Mouse (Mus musculus) hindbrain, embryonic 15.5 days (tissue): ENCODE measurements around the gene Ttc29. TPM values are rescaled to one million over a fixed set of nuclear protein-coding genes. Genes with fewer than 3 reads are reported as not detected.

Experiments
- ATAC-seq: fragments of 200-750 bp; cut with Nextera tagmentation; 2 replicates; pipeline ENCODE4 v1.8.0; 2017; ENCODE audit warnings: low read depth, moderate number of reproducible peaks, moderate TSS enrichment; ENCODE audit not compliant: low FRiP score
- H3K27ac ChIP-seq: fragments of 300-500 bp; sonication (generic); replicated peaks from 2 replicates; pipeline ENCODE4 v1.5.1; 2015; ENCODE audit warnings: mild to moderate bottlenecking, inconsistent platforms
- H3K27me3 ChIP-seq: fragments of 300-500 bp; sonication (generic); 2 replicates; pipeline ENCODE4 v1.6.1; 2015; ENCODE audit warnings: control low read depth, inconsistent platforms
- H3K36me3 ChIP-seq: fragments of 300-500 bp; sonication (generic); 2 replicates; pipeline ENCODE4 v1.6.1; 2015; ENCODE audit warnings: control low read depth, inconsistent platforms
- H3K4me1 ChIP-seq: fragments of 300-500 bp; sonication (generic); replicated peaks from 2 replicates; pipeline ENCODE4 v1.6.1; 2015; ENCODE audit warnings: control low read depth, inconsistent platforms
- H3K4me2 ChIP-seq: fragments of 300-500 bp; sonication (generic); 2 replicates; pipeline ENCODE4 v1.6.1; 2015; ENCODE audit warnings: moderate library complexity, mild to moderate bottlenecking, inconsistent platforms
- H3K4me3 ChIP-seq: fragments of 300-500 bp; sonication (generic); 2 replicates; pipeline ENCODE4 v1.5.1; 2015; ENCODE audit warnings: mild to moderate bottlenecking, inconsistent platforms
- H3K9ac ChIP-seq: fragments of 300-500 bp; sonication (generic); 2 replicates; pipeline ENCODE4 v1.6.1; 2015; ENCODE audit warnings: inconsistent platforms
- H3K9me3 ChIP-seq: fragments of 300-500 bp; sonication (generic); 2 replicates; pipeline ENCODE4 v1.6.1; 2016; ENCODE audit warnings: control low read depth, inconsistent platforms
- WGBS: fragments of 180-500 bp; shearing (Covaris S2); methylation state at CpG from one replicate; pipeline ENCODE4 v1.1.7; 2015; 5-methylcytosine and 5-hydroxymethylcytosine counted together
- polyA plus RNA-seq: library from polyadenylated mRNA; unstranded; fragments of >200 nt; fragmentation: Nextera tagmentation; extraction: Ambion mirVana; gene quantifications from 2 replicates; pipeline ENCODE4 v1.2.1, GENCODE M21; 2015

The Ttc29 gene
- polyA plus RNA-seq, 1 experiment from 2014 or later = 1.2 TPM

DNA sequence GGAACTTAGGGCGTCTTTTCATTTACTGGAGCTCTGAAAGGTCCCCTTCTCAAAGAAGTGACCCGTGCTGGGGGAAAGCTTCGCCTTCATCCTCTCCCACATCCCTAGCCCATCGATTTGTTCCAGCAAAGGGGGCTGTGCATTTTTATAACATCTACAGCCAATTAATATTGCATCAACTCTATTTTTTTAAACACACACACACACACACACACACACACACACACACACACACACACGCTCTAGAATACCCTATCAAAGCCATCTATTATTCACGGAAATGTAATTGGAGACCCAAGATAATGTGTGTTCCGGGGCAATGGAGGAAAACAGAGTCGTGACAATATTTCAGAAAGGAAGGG, 214.7 kb downstream of the Ttc29 start:
- no peaks in the 10 kb centered on the region for H3K36me3 ChIP-seq
- H3K4me1 ChIP-seq = peaks cover 13% of the 10 kb centered on the region
- 0 out of 2 replicates have a peak, but pooled peaks have one; percentile 20 for ATAC-seq
- H3K9me3 ChIP-seq = no peaks in the 10 kb centered on the region
- WGBS = under 1% methylated on average over 8 of the region's 8 CpGs
- no peak overlapping the region for H3K9ac ChIP-seq
- H3K27ac ChIP-seq = peak overlapping the region; percentile 27; the same call in 1 of the 2 replicates
- peak overlapping the region; percentile 7 for H3K4me3 ChIP-seq
- H3K27me3 ChIP-seq = peaks cover 77% of the 10 kb centered on the region
- peak overlapping the region; percentile 43 for H3K4me2 ChIP-seq

DNA sequence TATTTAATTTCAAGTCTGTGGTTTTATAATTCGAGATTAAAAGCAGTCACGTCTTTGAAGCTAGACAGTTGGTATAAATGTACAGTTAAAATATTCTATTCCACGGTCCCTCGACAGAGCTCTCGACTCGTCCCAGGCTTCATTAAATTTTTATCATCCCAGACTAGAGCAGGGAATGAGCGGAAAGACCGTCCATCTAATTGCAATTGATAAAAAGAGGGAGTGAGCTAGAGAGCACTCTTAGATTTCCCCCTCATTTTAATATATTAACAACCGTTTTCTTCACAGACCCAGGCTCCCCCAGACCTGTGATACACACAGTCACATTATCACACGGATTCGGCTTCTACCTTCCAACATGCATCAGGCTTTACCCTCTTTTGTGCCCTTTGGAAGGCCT, 215.1 kb downstream of the Ttc29 start:
- Histone ChIP-seq H3K4me2 (peak overlapping the region; percentile 43), H3K27ac (no peak overlapping the region), H3K4me3 (no peak overlapping the region), H3K27me3 (peaks cover 75% of the 10 kb centered on the region), H3K9ac (no peak overlapping the region), H3K36me3 (no peaks in the 10 kb centered on the region), H3K4me1 (peaks cover 13% of the 10 kb centered on the region), H3K9me3 (no peaks in the 10 kb centered on the region)
- ATAC-seq = peak; percentile 50; the same call in 1 of the 2 replicates
- 2% methylated on average over 11 of the region's 11 CpGs for WGBS

DNA sequence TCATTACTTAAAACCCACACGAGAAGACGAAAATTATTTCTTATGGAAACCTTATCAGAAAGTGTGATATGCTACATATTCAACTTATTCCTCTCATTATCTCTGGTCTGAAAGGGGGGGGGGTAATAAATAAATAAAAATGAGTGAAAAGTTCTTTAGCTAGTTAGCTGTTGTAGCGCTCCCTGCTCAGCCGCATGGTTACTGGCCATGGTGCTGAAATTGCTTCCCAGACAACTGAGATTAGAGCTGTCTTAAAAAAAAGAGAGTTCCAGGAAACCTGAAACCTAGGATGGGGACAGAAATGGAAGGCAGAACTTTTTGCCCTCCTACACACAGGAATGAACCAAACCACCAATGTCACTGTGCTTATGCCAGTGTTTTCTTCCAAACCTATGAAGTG, 218.3 kb downstream of the Ttc29 start:
- Histone ChIP-seq H3K36me3 (no peaks in the 10 kb centered on the region), H3K27me3 (peaks cover 71% of the 10 kb centered on the region), H3K4me1 (peaks cover 34% of the 10 kb centered on the region), H3K9ac (no peak overlapping the region), H3K9me3 (no peaks in the 10 kb centered on the region), H3K27ac (no peak overlapping the region), H3K4me3 (0 out of 2 replicates have a peak overlapping the region, but pooled peaks have one; percentile 6), H3K4me2 (0 out of 2 replicates have a peak overlapping the region, but pooled peaks have one; percentile 17)
- 9% methylated on average over 4 of the region's 4 CpGs for WGBS
- no peak for ATAC-seq

DNA sequence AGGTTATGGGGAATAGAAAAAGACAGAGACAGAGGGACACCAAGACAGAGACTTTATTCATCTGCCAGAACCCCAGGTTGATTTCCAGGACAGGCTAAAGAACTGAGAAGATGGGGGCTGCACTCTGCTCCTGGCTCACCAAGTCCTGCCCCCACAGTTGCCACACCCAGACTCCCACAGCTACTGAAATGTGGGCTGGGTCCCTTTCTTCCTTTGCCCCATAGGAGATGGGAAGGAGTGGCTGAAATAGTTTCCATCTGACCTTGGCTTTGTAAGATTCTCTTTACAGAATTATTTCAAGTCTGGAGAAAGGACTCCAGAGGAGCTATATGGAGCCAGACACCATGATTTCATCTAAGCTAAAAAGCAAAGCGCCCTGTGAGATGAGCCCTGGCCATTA, 219.4 kb downstream of the Ttc29 start:
- WGBS = 17% methylated on average over 1 of the region's 1 CpGs
- Histone ChIP-seq H3K27ac (no peak overlapping the region), H3K9ac (no peak overlapping the region), H3K4me1 (peaks cover 35% of the 10 kb centered on the region), H3K4me2 (no peak overlapping the region), H3K9me3 (no peaks in the 10 kb centered on the region), H3K4me3 (peak overlapping the region; percentile 14), H3K36me3 (no peaks in the 10 kb centered on the region), H3K27me3 (peaks cover 72% of the 10 kb centered on the region)
- no peak for ATAC-seq

DNA sequence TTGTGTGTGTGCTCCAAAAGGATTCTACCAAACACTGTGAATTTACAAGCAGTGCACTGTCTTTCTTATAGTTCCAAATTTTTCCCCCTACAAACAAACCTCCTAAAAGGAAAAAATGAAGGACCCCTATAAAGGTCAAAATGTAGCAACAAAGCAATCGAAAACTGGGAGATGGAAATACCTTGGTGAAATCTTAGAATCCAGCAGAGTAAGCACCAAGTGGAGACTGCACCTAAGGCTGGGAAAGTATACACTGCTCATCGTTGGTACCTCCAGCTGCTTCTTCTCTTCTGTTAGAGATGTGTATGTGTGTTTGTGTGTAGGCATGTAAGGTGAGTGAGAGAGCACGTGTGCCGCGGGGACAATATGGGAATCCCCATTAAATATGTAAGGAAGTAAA, 220.2 kb downstream of the Ttc29 start:
- H3K27ac ChIP-seq = no peak overlapping the region
- H3K36me3 ChIP-seq = no peaks in the 10 kb centered on the region
- no peak for ATAC-seq
- 10% methylated on average over 5 of the region's 5 CpGs for WGBS
- no peak overlapping the region for H3K9ac ChIP-seq
- H3K4me2 ChIP-seq = no peak overlapping the region
- peaks cover 76% of the 10 kb centered on the region for H3K27me3 ChIP-seq
- peaks cover 41% of the 10 kb centered on the region for H3K4me1 ChIP-seq
- H3K9me3 ChIP-seq = no peaks in the 10 kb centered on the region
- H3K4me3 ChIP-seq = peak overlapping the region; percentile 46; the same call in 1 of the 2 replicates

DNA sequence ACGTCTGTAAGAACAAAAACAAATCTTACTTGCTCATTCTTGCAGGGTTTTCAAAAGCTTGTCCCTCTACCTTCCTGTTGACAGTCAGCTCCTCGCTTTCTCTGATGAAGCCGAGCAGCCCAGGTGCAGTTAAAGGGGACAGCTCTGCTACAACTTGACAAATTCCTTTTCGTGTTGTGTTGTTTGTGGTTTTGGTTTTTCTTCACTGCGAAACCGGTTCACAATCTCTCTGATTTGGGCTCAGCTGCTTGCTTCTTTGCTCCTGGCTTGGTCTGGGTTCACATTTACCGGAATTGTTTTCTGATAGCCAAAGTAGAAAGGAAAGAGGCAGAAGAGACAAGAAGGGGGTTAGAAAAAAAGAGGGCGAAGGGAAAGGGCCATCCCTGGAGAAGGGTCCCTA, 221.2 kb downstream of the Ttc29 start:
- no peak for ATAC-seq
- no peak overlapping the region for H3K9ac ChIP-seq
- WGBS = 2% methylated on average over 8 of the region's 8 CpGs
- no peaks in the 10 kb centered on the region for H3K9me3 ChIP-seq
- no peaks in the 10 kb centered on the region for H3K36me3 ChIP-seq
- peak overlapping the region; percentile 92 for H3K4me2 ChIP-seq
- H3K4me1 ChIP-seq = peaks cover 42% of the 10 kb centered on the region
- peak overlapping the region; percentile 48 for H3K27ac ChIP-seq
- peaks cover 77% of the 10 kb centered on the region for H3K27me3 ChIP-seq
- H3K4me3 ChIP-seq = peak overlapping the region; percentile 46

DNA sequence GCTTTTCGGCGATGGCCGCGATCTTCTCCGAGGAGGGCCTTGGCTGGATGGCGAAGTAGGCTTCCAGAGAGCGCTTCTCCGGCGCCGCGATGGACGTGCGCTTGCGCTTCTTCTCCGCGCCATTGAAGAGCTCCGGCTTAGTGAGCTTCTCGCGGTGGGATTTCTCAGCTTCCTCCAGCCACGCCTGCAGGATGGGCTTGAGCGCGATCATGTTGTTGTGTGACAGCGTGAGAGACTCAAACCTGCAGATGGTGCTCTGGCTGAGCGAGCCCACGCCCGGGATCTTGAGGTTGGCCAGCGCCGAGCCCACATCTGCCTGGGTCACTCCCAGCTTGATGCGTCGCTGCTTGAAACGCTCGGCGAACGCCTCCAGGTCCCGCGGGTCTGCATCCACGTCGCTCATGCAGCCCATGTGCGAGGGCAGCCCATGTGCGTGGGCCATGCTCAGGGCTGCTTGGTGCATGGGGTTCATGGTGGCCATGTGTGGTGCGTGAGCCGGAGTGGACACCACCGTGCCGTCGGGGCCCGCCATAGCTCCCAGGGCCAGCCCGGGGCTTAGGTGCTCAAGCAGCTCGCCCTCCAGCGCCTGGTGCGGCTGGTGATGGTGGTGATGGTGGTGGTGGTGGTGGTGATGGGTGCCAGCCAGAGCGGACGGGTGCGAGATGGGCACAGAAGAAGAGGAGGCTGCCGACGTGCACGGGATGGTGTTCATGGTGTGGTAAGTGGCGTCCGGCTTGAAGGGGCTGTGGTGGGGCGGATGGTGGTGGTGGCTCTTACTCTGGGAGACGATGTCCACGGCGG, 221.9 kb downstream of the Ttc29 start:
- Histone ChIP-seq H3K4me2 (peak overlapping the region; percentile 92), H3K4me3 (peak overlapping the region; percentile 46), H3K9ac (no peak overlapping the region), H3K4me1 (peaks cover 42% of the 10 kb centered on the region), H3K36me3 (no peaks in the 10 kb centered on the region), H3K9me3 (no peaks in the 10 kb centered on the region), H3K27me3 (peaks cover 76% of the 10 kb centered on the region), H3K27ac (peak overlapping the region; percentile 48)
- peak; percentile 20; the same call in 1 of the 2 replicates for ATAC-seq
- under 1% methylated on average over 62 of the region's 62 CpGs for WGBS

DNA sequence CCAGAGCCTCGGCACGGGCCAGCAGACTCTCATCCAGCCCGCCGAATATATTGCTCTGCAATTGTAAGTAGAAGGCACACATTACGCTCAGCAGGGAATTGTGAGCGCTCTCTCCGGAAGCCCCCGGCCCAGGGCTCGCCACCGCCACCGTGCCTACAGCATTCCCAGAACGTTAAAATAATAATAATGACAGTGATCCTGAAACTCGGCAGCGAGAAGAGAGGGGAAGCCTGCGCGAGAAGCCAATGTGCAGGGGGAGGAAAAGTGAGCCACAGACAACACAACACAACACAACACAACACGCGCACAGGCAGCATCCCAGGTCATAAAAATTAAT, 222.5 kb downstream of the Ttc29 start:
- WGBS = under 1% methylated on average over 18 of the region's 18 CpGs
- no peak for ATAC-seq
- H3K4me2 ChIP-seq = peak overlapping the region; percentile 92

DNA sequence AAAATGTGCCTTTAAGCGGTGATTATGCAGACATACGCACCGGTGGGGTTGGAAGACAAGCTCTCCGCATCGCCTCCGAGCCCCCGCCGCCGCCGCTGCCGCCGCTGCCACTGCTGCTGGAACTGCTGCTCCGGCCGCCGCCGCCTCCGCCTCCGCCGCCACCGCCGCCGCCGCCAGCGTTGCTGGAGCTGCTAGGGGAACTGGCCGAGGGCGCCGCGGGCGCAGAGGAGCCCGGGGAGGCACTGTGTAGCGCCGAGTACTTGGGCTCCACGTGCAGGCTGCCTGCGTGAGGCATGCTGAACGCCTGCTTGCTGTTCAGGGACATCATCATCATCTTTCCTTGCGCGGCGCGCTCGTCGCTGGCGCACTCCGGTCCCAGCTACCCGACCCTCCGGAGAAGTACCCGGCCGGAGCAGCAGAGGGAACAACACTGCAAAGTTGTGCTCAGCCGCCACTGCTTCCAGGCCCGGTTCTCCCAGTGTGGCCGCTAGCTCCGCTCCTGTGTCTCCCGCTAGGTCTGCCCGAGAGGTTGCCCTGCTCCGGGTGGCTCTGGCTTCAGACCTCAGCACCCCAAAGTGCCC, 223.1 kb downstream of the Ttc29 start, which contains the start of gene Pou4f2:
Pou4f2 (minus strand) TSS at position 575 of the 581 bp plus-strand sequence.
- under 1% methylated on average over 51 of the region's 54 CpGs for WGBS
- peak; percentile 68 for ATAC-seq
- H3K4me3 ChIP-seq = peak within 1 kb of the TSS; percentile 46
- H3K36me3 ChIP-seq = no peaks in the 10 kb centered on the region
- H3K27me3 ChIP-seq = peaks cover 78% of the 10 kb centered on the region
- no peaks in the 10 kb centered on the region for H3K9me3 ChIP-seq
- H3K9ac ChIP-seq = peak within 1 kb of the TSS; percentile 44
- peaks cover 42% of the 10 kb centered on the region for H3K4me1 ChIP-seq
- H3K4me2 ChIP-seq = peak within 1 kb of the TSS; percentile 92
- H3K27ac ChIP-seq = peak within 1 kb of the TSS; percentile 48

More for the DNA sequence above, 222.5 kb downstream of the Ttc29 start:
- Histone ChIP-seq H3K9me3 (no peaks in the 10 kb centered on the region), H3K9ac (no peak overlapping the region; the same call in 1 of the 2 replicates), H3K4me3 (peak overlapping the region; percentile 46), H3K27ac (peak overlapping the region; percentile 48; the same call in 1 of the 2 replicates), H3K36me3 (no peaks in the 10 kb centered on the region), H3K27me3 (peaks cover 76% of the 10 kb centered on the region), H3K4me1 (peaks cover 42% of the 10 kb centered on the region)

DNA sequence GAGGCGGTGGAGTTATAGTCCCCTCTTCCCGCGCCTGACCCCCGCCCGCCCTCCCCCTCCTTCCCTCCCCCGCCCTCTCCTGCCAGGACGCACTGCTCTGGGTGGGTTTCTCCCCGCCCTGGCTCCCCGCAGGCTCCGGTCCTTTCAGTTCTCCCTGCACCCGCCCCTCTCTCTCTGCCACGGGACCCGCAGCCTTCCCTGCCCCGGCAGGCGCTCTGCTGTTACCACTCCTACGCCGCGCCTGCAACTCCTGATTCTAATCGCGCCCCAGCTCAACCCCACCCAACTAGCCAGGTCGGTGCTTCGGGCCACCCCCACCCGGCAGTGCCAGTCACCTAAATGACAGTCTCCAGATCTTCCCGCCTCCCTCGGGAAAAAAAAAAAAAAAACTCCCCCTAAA, 223.6 kb downstream of the Ttc29 start:
- 0% methylated on average over 13 of the region's 25 CpGs for WGBS
- Histone ChIP-seq H3K36me3 (no peaks in the 10 kb centered on the region), H3K9ac (no peak overlapping the region), H3K4me1 (peaks cover 42% of the 10 kb centered on the region), H3K4me2 (peak overlapping the region; percentile 92), H3K4me3 (peak overlapping the region; percentile 46), H3K27ac (peak overlapping the region; percentile 40), H3K27me3 (peaks cover 79% of the 10 kb centered on the region), H3K9me3 (no peaks in the 10 kb centered on the region)
- peak; percentile 31 for ATAC-seq

DNA sequence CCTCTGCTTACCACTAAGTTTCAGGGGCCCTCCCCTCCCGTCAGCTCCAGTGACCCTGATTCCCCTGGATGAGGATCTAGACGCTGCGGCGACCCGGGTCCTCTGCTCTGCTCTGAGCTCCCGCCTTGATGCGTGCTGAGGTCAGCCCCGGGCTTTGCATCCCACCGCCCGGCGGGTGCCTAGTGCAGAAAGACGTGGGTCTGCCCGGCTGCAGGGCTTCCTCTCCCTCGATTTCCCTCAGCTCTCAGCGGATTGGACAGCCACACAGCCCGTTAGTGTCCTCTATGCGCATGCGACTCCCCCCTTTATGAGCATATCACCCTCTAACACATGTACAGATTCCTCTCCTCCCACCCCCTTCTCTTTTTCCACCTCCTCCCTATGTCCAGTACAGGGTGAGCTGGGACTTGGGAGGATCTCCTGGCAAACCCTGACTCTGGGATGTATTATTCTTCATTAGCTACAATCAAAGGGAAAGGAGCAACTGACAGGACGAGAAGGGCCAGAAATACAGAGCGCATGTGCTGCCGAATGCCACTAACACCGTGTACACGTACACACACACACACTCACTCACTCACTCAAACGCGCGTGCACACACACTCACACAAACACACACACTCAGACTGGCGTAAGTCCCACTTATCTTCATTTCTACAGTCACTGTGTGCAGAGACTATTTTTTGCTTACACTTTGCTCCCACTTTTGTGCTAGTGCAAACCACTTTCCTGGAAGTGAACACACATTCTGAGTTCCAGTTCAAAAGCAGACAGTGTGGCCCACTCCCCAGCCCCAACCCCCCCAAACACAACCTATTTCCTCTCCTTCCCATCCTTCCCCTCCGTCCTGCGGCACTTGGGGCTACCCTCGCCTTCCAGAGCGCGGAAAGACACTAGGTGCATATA, 224.3 kb downstream of the Ttc29 start:
- Histone ChIP-seq H3K27ac (peak overlapping the region; percentile 40; the same call in 1 of the 2 replicates), H3K4me3 (peak overlapping the region; percentile 46), H3K4me1 (peaks cover 42% of the 10 kb centered on the region), H3K27me3 (peaks cover 79% of the 10 kb centered on the region), H3K4me2 (peak overlapping the region; percentile 92), H3K9me3 (no peaks in the 10 kb centered on the region), H3K36me3 (no peaks in the 10 kb centered on the region), H3K9ac (no peak overlapping the region)
- ATAC-seq = peak; percentile 65
- 2% methylated on average over 32 of the region's 32 CpGs for WGBS
